Mouse (Mus musculus) heart, embryonic 14.5 days (tissue): ENCODE measurements around the gene Adora1. TPM values are rescaled to one million over a fixed set of nuclear protein-coding genes. Genes with fewer than 3 reads are reported as not detected.
A peak's percentile ranks its signal among the peaks of the same experiment; 100 is the strongest.

Source experiments
- ATAC-seq: fragments of 200-750 bp; cut with Nextera tagmentation; 2 replicates; pipeline ENCODE4 v1.8.0; 2017; ENCODE audit warnings: low read depth, moderate TSS enrichment; ENCODE audit not compliant: insufficient number of reproducible peaks, insufficient read depth, low FRiP score
- H3K27ac ChIP-seq, 2 experiments: fragments of 200-500 bp in 1 of 2; fragments of 300-500 bp in 1 of 2; sonication (generic) in 1 of 2; replicated peaks in 1 of 2; 2 replicates each; pipeline ENCODE4 v1.5.1; 2012 to 2014; ENCODE audit warnings: low read depth in 2 of 2, low read length in 2 of 2, control low read depth in 1 of 2, mild to moderate bottlenecking in 1 of 2, mixed read lengths in 1 of 2; ENCODE audit not compliant: control insufficient read depth in 1 of 2, insufficient read depth in 1 of 2
- H3K27me3 ChIP-seq: fragments of 300-500 bp; sonication (generic); 2 replicates; pipeline ENCODE4 v1.6.1; 2014; ENCODE audit warnings: mild to moderate bottlenecking, low read length, control low read depth; ENCODE audit not compliant: control insufficient read depth, insufficient read depth
- H3K36me3 ChIP-seq: fragments of 300-500 bp; sonication (generic); 2 replicates; pipeline ENCODE4 v1.6.1; 2014; ENCODE audit warnings: mild to moderate bottlenecking, control low read depth, low read length, mixed read lengths; ENCODE audit not compliant: control insufficient read depth, insufficient read depth
- H3K4me1 ChIP-seq, 2 experiments: fragments of 200-500 bp in 1 of 2; fragments of 300-500 bp in 1 of 2; sonication (generic) in 1 of 2; 2 replicates each; pipeline ENCODE4 v1.6.1; 2012 to 2014; ENCODE audit warnings: low read length in 2 of 2, control low read depth in 1 of 2, mixed read lengths in 1 of 2; ENCODE audit not compliant: control insufficient read depth in 2 of 2, insufficient read depth in 2 of 2
- H3K4me2 ChIP-seq: fragments of 300-500 bp; sonication (generic); 2 replicates; pipeline ENCODE4 v1.6.1; 2014; ENCODE audit warnings: mild to moderate bottlenecking, low read length
- H3K4me3 ChIP-seq, 2 experiments: fragments of 200-500 bp in 1 of 2; fragments of 300-500 bp in 1 of 2; sonication (generic) in 1 of 2; 2 replicates each; pipeline ENCODE4 v1.5.1; 2012 to 2014; ENCODE audit warnings: low read length in 2 of 2, mild to moderate bottlenecking in 2 of 2, control low read depth in 1 of 2, low read depth in 1 of 2, moderate library complexity in 1 of 2; ENCODE audit not compliant: control insufficient read depth in 1 of 2, insufficient read depth in 1 of 2
- H3K9ac ChIP-seq: fragments of 300-500 bp; sonication (generic); 2 replicates; pipeline ENCODE4 v1.6.1; 2014; ENCODE audit warnings: mild to moderate bottlenecking, low read length
- H3K9me3 ChIP-seq: fragments of 300-500 bp; sonication (generic); 2 replicates; pipeline ENCODE4 v1.6.1; 2016; ENCODE audit warnings: low read length, control low read depth; ENCODE audit not compliant: control insufficient read depth
- WGBS: fragments of 180-500 bp; shearing (Covaris S2); extraction: QIAGEN DNeasy Blood & Tissue Kit; methylation state at CpG from one replicate; pipeline ENCODE4 v1.1.7; 2014; 5-methylcytosine and 5-hydroxymethylcytosine counted together
- polyA plus RNA-seq: library from polyadenylated mRNA; unstranded; fragments of >200 nt; fragmentation: Nextera tagmentation; extraction: Ambion mirVana; gene quantifications from 2 replicates; pipeline ENCODE4 v1.2.1, GENCODE M21; 2014

The Adora1 gene
- 11.3 and 11.7 TPM in 2 replicates for polyA plus RNA-seq

DNA sequence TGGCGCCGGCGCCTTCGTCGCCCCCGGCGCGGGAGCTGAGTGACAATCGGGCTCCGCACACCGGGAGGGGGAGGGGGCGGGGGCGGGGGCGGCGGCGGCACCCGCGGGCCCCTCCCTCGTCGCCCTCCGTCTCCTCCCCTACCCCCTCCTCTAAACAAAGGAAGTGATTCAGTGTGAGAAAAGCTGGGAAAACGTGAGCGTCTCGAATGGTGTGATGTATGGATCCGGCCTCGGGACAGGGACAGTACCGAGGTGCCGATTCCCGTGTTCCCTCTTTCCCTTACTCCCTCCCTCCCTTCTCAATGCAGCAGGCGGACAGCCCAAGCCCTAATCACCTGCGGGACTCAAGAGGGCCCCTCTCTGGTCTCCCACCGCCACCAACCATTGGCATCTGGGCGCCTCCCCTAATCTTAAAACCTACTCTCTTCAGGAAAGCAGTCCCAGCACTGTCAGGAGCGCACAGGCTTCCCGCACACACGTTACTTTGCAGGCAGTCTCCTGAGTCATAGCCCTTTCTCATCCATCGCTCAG, at the start of gene Adora1:
TSS of gene Adora1 (minus strand) at position 41 of the 531 bp plus-strand sequence.
- no peaks in the 10 kb centered on the region for H3K9me3 ChIP-seq
- no peaks in the 10 kb centered on the region for H3K36me3 ChIP-seq
- H3K27ac ChIP-seq, result peak within 1 kb of the TSS; percentile 47 to 80; a peak in 3 of 4 replicates
- H3K27me3 ChIP-seq, result peaks cover 26% of the 10 kb centered on the region
- peaks cover 43% of the 10 kb centered on the region in 2 experiments for H3K4me1 ChIP-seq
- no peak for ATAC-seq
- H3K4me2 ChIP-seq, result peak within 1 kb of the TSS; percentile 93
- 1% methylated on average over 36 of the region's 37 CpGs for WGBS
- H3K4me3 ChIP-seq, result peak within 1 kb of the TSS; percentile 41 to 44
- peak within 1 kb of the TSS; percentile 70 for H3K9ac ChIP-seq

GRCm38 (mm10) chr1:134283108-134283507, 47.9 kb upstream of the Adora1 start:
- Histone ChIP-seq H3K9me3 (no peaks in the 10 kb centered on the region), H3K36me3 (no peaks in the 10 kb centered on the region), H3K4me2 (no peak overlapping the region), H3K27me3 (no peaks in the 10 kb centered on the region), H3K27ac (no peak overlapping the region), H3K4me1 (peaks cover 5 to 9% of the 10 kb centered on the region in 2 experiments; a peak in 2 of 4 replicates), H3K9ac (no peak overlapping the region), H3K4me3 (no peak overlapping the region)
- WGBS, result 17% methylated on average over 1 of the region's 1 CpGs
- ATAC-seq, result no peak

DNA sequence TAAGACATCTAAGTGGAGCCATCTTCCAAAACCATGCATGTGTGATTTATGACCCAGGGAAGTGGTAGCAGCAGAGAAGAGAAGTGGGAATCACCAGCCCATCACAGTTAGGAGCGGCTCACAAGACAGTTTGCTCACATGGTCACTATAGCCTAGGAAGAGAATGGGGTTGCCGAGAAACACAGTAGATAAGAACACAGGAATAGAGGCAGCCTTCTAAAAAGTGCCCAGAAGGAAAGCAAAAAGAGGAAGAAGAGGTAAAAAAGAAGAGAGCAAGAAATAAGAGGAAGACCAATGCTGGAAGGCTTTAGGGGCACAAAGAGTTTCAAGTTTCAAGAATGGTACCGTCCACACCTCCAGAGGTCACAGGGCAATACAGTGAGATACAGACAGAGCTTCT, 47.1 kb upstream of the Adora1 start:
- WGBS, result 49% methylated on average over 3 of the region's 3 CpGs

GRCm38 (mm10) chr1:134281563-134281962, 46.3 kb upstream of the Adora1 start:
- Histone ChIP-seq H3K27ac (no peak overlapping the region), H3K36me3 (no peaks in the 10 kb centered on the region), H3K9me3 (no peaks in the 10 kb centered on the region), H3K27me3 (no peaks in the 10 kb centered on the region), H3K9ac (no peak overlapping the region), H3K4me3 (no peak overlapping the region), H3K4me1 (peaks cover 14 to 16% of the 10 kb centered on the region in 2 experiments), H3K4me2 (no peak overlapping the region)
- 67% methylated on average over 4 of the region's 4 CpGs for WGBS
- ATAC-seq, result no peak

More for the DNA sequence above, 47.1 kb upstream of the Adora1 start:
- H3K27me3 ChIP-seq, result no peaks in the 10 kb centered on the region
- no peak overlapping the region for H3K9ac ChIP-seq
- H3K4me3 ChIP-seq, result no peak overlapping the region
- ATAC-seq, result no peak
- H3K36me3 ChIP-seq, result no peaks in the 10 kb centered on the region
- H3K4me2 ChIP-seq, result no peak overlapping the region
- H3K9me3 ChIP-seq, result no peaks in the 10 kb centered on the region
- peaks cover 7 to 12% of the 10 kb centered on the region in 2 experiments; a peak in 3 of 4 replicates for H3K4me1 ChIP-seq
- H3K27ac ChIP-seq, result no peak overlapping the region

GRCm38 (mm10) chr1:134280174-134280573, 44.9 kb upstream of the Adora1 start:
- ATAC-seq, result no peak

DNA sequence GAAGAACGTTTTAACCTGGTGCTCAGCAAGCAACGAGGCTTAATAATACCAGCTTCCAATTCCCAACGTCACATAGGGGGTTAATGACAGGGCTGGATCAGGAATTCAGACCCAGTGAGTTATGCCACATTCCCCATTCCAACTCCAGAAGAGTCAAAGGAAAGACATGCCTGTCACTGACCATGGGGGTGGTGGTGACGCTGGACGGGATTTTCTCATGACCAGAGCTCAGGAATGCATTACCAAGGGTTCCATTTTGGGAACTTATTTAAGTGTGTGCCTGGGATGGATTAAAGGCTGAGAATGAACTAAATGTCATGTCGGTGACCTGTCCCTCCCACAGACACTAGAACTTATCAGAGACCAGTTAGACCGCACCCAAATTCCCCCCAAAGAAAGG, 41.6 kb upstream of the Adora1 start:
- Histone ChIP-seq H3K27ac (peak overlapping the region; percentile 26 to 42; a peak in 3 of 4 replicates), H3K4me1 (peaks cover 12 to 17% of the 10 kb centered on the region in 2 experiments), H3K4me2 (no peak overlapping the region), H3K9ac (no peak overlapping the region), H3K27me3 (no peaks in the 10 kb centered on the region), H3K4me3 (no peak overlapping the region), H3K36me3 (no peaks in the 10 kb centered on the region), H3K9me3 (no peaks in the 10 kb centered on the region)
- WGBS, result 47% methylated on average over 7 of the region's 7 CpGs
- ATAC-seq, result no peak

More at GRCm38 (mm10) chr1:134280174-134280573, 44.9 kb upstream of the Adora1 start:
- WGBS, result 82% methylated on average over 5 of the region's 5 CpGs
- H3K36me3 ChIP-seq, result no peaks in the 10 kb centered on the region
- H3K27me3 ChIP-seq, result no peaks in the 10 kb centered on the region
- no peak overlapping the region for H3K27ac ChIP-seq
- no peak overlapping the region for H3K4me2 ChIP-seq
- H3K9me3 ChIP-seq, result no peaks in the 10 kb centered on the region
- H3K4me1 ChIP-seq, result peaks cover 21% of the 10 kb centered on the region in 2 experiments
- no peak overlapping the region for H3K9ac ChIP-seq
- no peak overlapping the region for H3K4me3 ChIP-seq

- H3K27me3 ChIP-seq, result no peaks in the 10 kb centered on the region
- no peaks in the 10 kb centered on the region for H3K9me3 ChIP-seq
- H3K9ac ChIP-seq, result no peak overlapping the region
- WGBS, result 68% methylated on average over 13 of the region's 13 CpGs
- ATAC-seq, result no peak
- H3K4me1 ChIP-seq, result peaks cover 12 to 17% of the 10 kb centered on the region in 2 experiments
- H3K4me2 ChIP-seq, result no peak overlapping the region
- H3K27ac ChIP-seq, result no peak overlapping the region
- no peaks in the 10 kb centered on the region for H3K36me3 ChIP-seq
- H3K4me3 ChIP-seq, result no peak overlapping the region
These were observed 40.6 kb upstream of the Adora1 start for GRCm38 (mm10) chr1:134275616-134276464.
